Mouse (Mus musculus): ENCODE results near the gene Lemd1.

- TF ChIP-seq CTCF (IDR thresholded peaks at IDR 0.05): no peak
- TF ChIP-seq POLR2A (IDR thresholded peaks at IDR 0.05; ENCODE audit: insufficient read depth, low read depth, low read length): no peak
- TF ChIP-seq EP300 (IDR thresholded peaks at IDR 0.05; ENCODE audit: insufficient read depth, low read depth, low read length): no peak
Observed at GRCm38 (mm10) chr1:132190621-132191092, 574 bp upstream of the Lemd1 start.
